Mouse (Mus musculus) G1E (cell line): Measurements from ENCODE around the gene Atp2c2.

Experiments used
- CTCF ChIP-seq: IDR thresholded peaks from 2 replicates; pipeline ENCODE4 v1.5.1; 2012; ENCODE audit warnings: low read depth, low read length, inconsistent platforms, mixed read lengths
- GATA1 ChIP-seq: IDR thresholded peaks from 2 replicates; pipeline ENCODE4 v1.6.1; 2012; ENCODE audit warnings: borderline replicate concordance, low read length, inconsistent platforms, mixed read lengths
- GATA2 ChIP-seq: IDR thresholded peaks from 2 replicates; pipeline ENCODE4 v1.6.1; 2012; ENCODE audit warnings: low read depth, low read length, inconsistent platforms, borderline replicate concordance
- POLR2AphosphoS5 ChIP-seq: IDR thresholded peaks from 2 replicates; pipeline ENCODE4 v1.6.1; 2012; ENCODE audit warnings: low read depth, low read length, inconsistent platforms; ENCODE audit not compliant: insufficient replicate concordance
- TAL1 ChIP-seq: conservative IDR thresholded peaks from 2 replicates; pipeline ENCODE4 v1.6.1; 2012; ENCODE audit warnings: low read depth, low read length, inconsistent platforms, mixed read lengths

- no peak for TF ChIP-seq CTCF
- no peak for TF ChIP-seq TAL1
- no peak for TF ChIP-seq GATA1
- no peak for TF ChIP-seq POLR2AphosphoS5
- TF ChIP-seq GATA2: no peak
Observed at GRCm38 (mm10) chr8:119806422-119807263, 106.8 kb downstream of the Atp2c2 start.
